Mouse (Mus musculus): Measurements from ENCODE around the gene Tcf7. TPM values are rescaled to one million over a fixed set of nuclear protein-coding genes. Genes with fewer than 3 reads are reported as not detected.

The Tcf7 gene
- polyA plus RNA-seq, 1 experiment from 2014 or later = 9.2 TPM

Other genes with a start within 250 kb of the Tcf7 start
- gene Ppp2ca, start 184.3 kb downstream of the Tcf7 start, polyA plus RNA-seq (2014; fragmentation: Nextera tagmentation; extraction: Ambion mirVana) = 129 and 130 TPM in 2 replicates
- not detected in 2 replicates for gene Olfr1373, start 137.5 kb downstream of the Tcf7 start, polyA plus RNA-seq (2014; fragmentation: Nextera tagmentation; extraction: Ambion mirVana)
- gene Olfr1371, start 69.0 kb downstream of the Tcf7 start, polyA plus RNA-seq (2014; fragmentation: Nextera tagmentation; extraction: Ambion mirVana) = not detected in 2 replicates
- gene Skp1a, start 51.0 kb downstream of the Tcf7 start, polyA plus RNA-seq (2014; fragmentation: Nextera tagmentation; extraction: Ambion mirVana) = 1,096 and 1,177 TPM in 2 replicates
- gene Vdac1, start 77.8 kb upstream of the Tcf7 start, polyA plus RNA-seq (2014; fragmentation: Nextera tagmentation; extraction: Ambion mirVana) = 219 and 222 TPM in 2 replicates
- gene 9530068E07Rik, start 113.4 kb upstream of the Tcf7 start, polyA plus RNA-seq (2014; fragmentation: Nextera tagmentation; extraction: Ambion mirVana) = 201 and 202 TPM in 2 replicates